Mouse (Mus musculus): ENCODE measurements around the gene Gm6205.
"Not testable (repeated sequence)": the region's sequence is repeated elsewhere in the genome, so short reads cannot be mapped to it uniquely, and the experiment has no call there.

Gene Gm6205

DNA sequence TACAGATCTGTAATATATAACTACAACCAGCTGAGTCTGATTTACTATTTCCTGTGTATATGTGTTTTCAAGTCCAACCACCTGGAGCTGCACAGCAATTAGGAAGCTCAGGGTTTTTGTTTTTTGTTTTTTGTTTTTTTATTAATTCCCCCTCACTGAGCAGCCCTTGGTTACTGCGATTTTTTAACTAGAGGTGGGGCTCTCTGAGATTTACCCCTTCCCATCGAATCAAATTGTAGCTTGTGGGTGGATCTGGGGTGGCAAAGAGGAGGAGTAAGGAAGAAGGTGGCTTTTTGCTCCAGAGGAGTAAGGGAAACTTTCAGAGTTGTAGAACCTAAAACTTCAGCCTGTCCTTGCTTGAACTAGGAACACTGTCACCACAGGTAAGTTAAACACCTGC is at the start of gene Gm6205:
Gm6205 (plus strand) TSS at position 301 of the 400 bp plus-strand sequence.
- not testable (repeated sequence) for DNase-seq

DNA sequence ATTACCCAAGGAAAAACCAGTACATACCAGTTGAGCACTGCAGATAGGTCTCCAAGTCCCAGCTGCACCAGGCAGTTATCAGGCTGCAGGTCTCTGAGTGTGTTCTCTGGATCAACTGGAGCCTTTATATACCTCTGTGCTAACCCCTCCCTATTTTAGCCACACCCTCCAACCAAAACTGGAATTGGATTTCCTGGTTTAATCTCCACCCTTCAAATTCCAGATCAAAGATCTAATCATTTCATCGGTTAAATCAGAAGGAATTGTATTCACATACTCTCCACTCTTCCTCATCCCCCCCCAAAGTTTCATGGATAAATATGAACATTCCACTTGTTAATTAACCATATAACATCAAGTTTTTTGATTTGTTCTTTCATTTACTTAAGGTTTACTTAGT is 31.9 kb upstream of the Gm6205 start, which contains the start of gene Gm3147:
Gm3147 (minus strand) TSS at position 101 of the 400 bp plus-strand sequence.
- DNase-seq = not testable (repeated sequence)

DNA sequence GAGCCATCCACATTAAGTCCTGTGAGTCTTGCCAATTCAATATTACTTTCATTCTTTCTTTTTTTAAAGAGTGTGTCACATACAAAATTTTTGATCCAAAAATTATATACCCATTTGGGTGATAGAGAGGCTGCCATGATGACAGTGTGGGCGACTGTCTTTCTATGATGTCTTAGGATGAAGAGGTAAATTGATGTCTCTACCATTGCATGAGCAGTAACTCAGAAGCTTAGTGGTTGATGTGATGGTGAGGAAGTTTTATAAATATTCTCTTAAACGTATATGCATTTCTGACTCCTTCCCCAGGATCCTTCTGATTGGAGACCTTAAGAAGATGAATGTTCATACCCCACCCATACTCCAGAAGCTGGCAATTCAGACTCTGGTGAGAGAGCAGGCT is 24.5 kb upstream of the Gm6205 start, which contains the start of gene Gm6509:
Gm6509 (plus strand) TSS at position 301 of the 400 bp plus-strand sequence.
- DNase-seq = not testable (repeated sequence)
